8 mouse cellular contexts compared by ENCODE assay signal in genomic region chr2:35620364-35621224, GRCm38 (mm10).
DNase-seq lines count a peak whose midpoint lies in the region; ATAC-seq and TF ChIP-seq lines count a peak whose summit lies in the region.

No protein-coding gene starts in this region.

- WGBS in cerebellum, adult 2 months, result 47% methylated on average over 7 of the region's 7 CpGs
- 27% methylated on average over 7 of the region's 7 CpGs for WGBS in midbrain, embryonic 10.5 days
- 34% methylated on average over 7 of the region's 7 CpGs for WGBS in midbrain, postnatal 0 days
- WGBS in limb, embryonic 12.5 days, result 18% methylated on average over 7 of the region's 7 CpGs

- peaks cover 5% of the 10 kb centered on the region; the same call in 1 of the 2 replicates for H3K36me3 ChIP-seq in midbrain, embryonic 10.5 days
- H3K36me3 ChIP-seq in midbrain, postnatal 0 days (ENCODE audit: insufficient read depth, low read length), result no peaks in the 10 kb centered on the region
- H3K36me3 ChIP-seq in limb, embryonic 12.5 days, result peaks cover 10% of the 10 kb centered on the region

- no peak overlapping the region for H3K9ac ChIP-seq in midbrain, postnatal 0 days (replicated peaks; ENCODE audit: low read length, poor library complexity, severe bottlenecking)
- H3K9ac ChIP-seq in limb, embryonic 12.5 days (replicated peaks), result 0 out of 2 replicates have a peak overlapping the region, but pooled peaks have one; percentile 6

- H3K4me1 ChIP-seq in cerebellum, adult 2 months (ENCODE audit: control insufficient read depth, insufficient read depth, low read length), result peaks cover 61% of the 10 kb centered on the region
- H3K4me1 ChIP-seq in midbrain, embryonic 10.5 days, result peaks cover 87% of the 10 kb centered on the region
- H3K4me1 ChIP-seq in midbrain, postnatal 0 days (ENCODE audit: insufficient read depth, low read length), result peaks cover 7% of the 10 kb centered on the region; the same call in 1 of the 2 replicates
- peaks cover 80% of the 10 kb centered on the region for H3K4me1 ChIP-seq in limb, embryonic 12.5 days (replicated peaks)

- H3K27ac ChIP-seq in cerebellum, adult 2 months (ENCODE audit: insufficient read depth, low read length), result peak overlapping the region; percentile 28
- H3K27ac ChIP-seq in midbrain, embryonic 10.5 days (replicated peaks), result peak overlapping the region; percentile 83
- H3K27ac ChIP-seq in midbrain, postnatal 0 days (ENCODE audit: low read depth, low read length), result no peak overlapping the region
- peak overlapping the region; percentile 94 for H3K27ac ChIP-seq in limb, embryonic 12.5 days

- no peak for ATAC-seq in midbrain, postnatal 0 days (ENCODE audit: low FRiP score)
- ATAC-seq in limb, embryonic 12.5 days (ENCODE audit: insufficient number of reproducible peaks, insufficient read depth, low FRiP score, low TSS enrichment, low read depth), result peak; percentile 71

- no peak overlapping the region for H3K4me2 ChIP-seq in midbrain, postnatal 0 days (ENCODE audit: low read depth, low read length, poor library complexity, severe bottlenecking)
- peak overlapping the region; percentile 56 for H3K4me2 ChIP-seq in limb, embryonic 12.5 days

- no peak for TF ChIP-seq CTCF in cerebellum, adult 2 months (IDR thresholded peaks at IDR 0.05; ENCODE audit: borderline replicate concordance, insufficient read depth, low read depth, low read length)
- TF ChIP-seq CTCF in midbrain, postnatal 0 days (IDR thresholded peaks at IDR 0.05), result no peak

- DNase-seq in cerebellum, adult 2 months, result peak in 1 of 2 experiments; percentile 28
- DNase-seq in cerebellum, postnatal 4 days (ENCODE audit: low spot score in 2 of 2), result no peak
- peak; percentile 57 for DNase-seq in midbrain, embryonic 10.5 days (ENCODE audit: low spot score)
- no peak for DNase-seq in midbrain, postnatal 0 days (ENCODE audit: low spot score)
- peak; percentile 61 for DNase-seq in yolk sac, embryonic 10.5 days (ENCODE audit: low spot score)
- no peak for DNase-seq in Muller cell, postnatal 12 days (ENCODE audit: inconsistent ontology term)
- no peak for DNase-seq in right cerebral cortex, postnatal 10 days (ENCODE audit: low spot score in 2 of 2)

- no peaks in the 10 kb centered on the region for H3K9me3 ChIP-seq in midbrain, embryonic 10.5 days (replicated peaks)
- no peaks in the 10 kb centered on the region for H3K9me3 ChIP-seq in midbrain, postnatal 0 days (ENCODE audit: low read length)
- no peaks in the 10 kb centered on the region for H3K9me3 ChIP-seq in limb, embryonic 12.5 days

- no peak overlapping the region for H3K4me3 ChIP-seq in cerebellum, adult 2 months (replicated peaks; ENCODE audit: insufficient read depth, low read depth, low read length)
- H3K4me3 ChIP-seq in midbrain, embryonic 10.5 days, result peak overlapping the region; percentile 44
- no peak overlapping the region for H3K4me3 ChIP-seq in midbrain, postnatal 0 days (ENCODE audit: low read depth, low read length)
- H3K4me3 ChIP-seq in limb, embryonic 12.5 days (replicated peaks), result peak overlapping the region; percentile 30

- no peaks in the 10 kb centered on the region for H3K27me3 ChIP-seq in cerebellum, adult 2 months (ENCODE audit: control insufficient read depth, insufficient read depth, low read length)
- peaks cover 6% of the 10 kb centered on the region; the same call in 1 of the 2 replicates for H3K27me3 ChIP-seq in midbrain, embryonic 10.5 days (ENCODE audit: low read depth, poor library complexity, severe bottlenecking)
- H3K27me3 ChIP-seq in midbrain, postnatal 0 days (ENCODE audit: insufficient read depth, low read length), result peaks cover 5% of the 10 kb centered on the region; the same call in 1 of the 2 replicates
- no peaks in the 10 kb centered on the region for H3K27me3 ChIP-seq in limb, embryonic 12.5 days

- no peak for TF ChIP-seq POLR2A in cerebellum, adult 2 months (IDR thresholded peaks at IDR 0.05; ENCODE audit: borderline replicate concordance, insufficient read depth, low read length)

Comparison
In these comparisons a context has a peak if more than half of its experiments do, and no peak if none do; other contexts are left out.
1. DNase-seq: peak in midbrain, embryonic 10.5 days (single experiment) and yolk sac, embryonic 10.5 days (single experiment); none in cerebellum, postnatal 4 days (0 of 2), midbrain, postnatal 0 days (single experiment), Muller cell, postnatal 12 days (single experiment) and right cerebral cortex, postnatal 10 days (0 of 2).
2. H3K4me3 ChIP-seq: peak in midbrain, embryonic 10.5 days (single experiment) and limb, embryonic 12.5 days (single experiment); none in cerebellum, adult 2 months (single experiment) and midbrain, postnatal 0 days (single experiment).